Mouse (Mus musculus): ENCODE results near the gene Dnase1. TPM values are rescaled to one million over a fixed set of nuclear protein-coding genes. Genes with fewer than 3 reads are reported as not detected.

The Dnase1 gene
- polyA plus RNA-seq, 1 experiment from 2014 or later, result 4.2 TPM

Small RNA genes lying within 50 kb of the gene (microRNA-seq; reads per million reads assigned to microRNA genes)
- not detected for gene Gm23413

Other genes with a start within 250 kb of the Dnase1 start
- gene Olfr15, start 206.1 kb upstream of the Dnase1 start, polyA plus RNA-seq (2015; fragmentation: Nextera tagmentation; extraction: Ambion mirVana), result not detected in 2 replicates
- gene Zfp174, start 189.7 kb upstream of the Dnase1 start, polyA plus RNA-seq (2015; fragmentation: Nextera tagmentation; extraction: Ambion mirVana), result 1.9 TPM in 2 replicates
- gene Naa60, start 164.6 kb upstream of the Dnase1 start, polyA plus RNA-seq (2015; fragmentation: Nextera tagmentation; extraction: Ambion mirVana), result 54.2 and 56.0 TPM in 2 replicates
- 6.2 and 6.8 TPM in 2 replicates for gene Zfp597, start 152.4 kb upstream of the Dnase1 start, polyA plus RNA-seq (2015; fragmentation: Nextera tagmentation; extraction: Ambion mirVana)
- 2.7 and 3.4 TPM in 2 replicates for gene Gm20695, start 152.3 kb upstream of the Dnase1 start, polyA plus RNA-seq (2015; fragmentation: Nextera tagmentation; extraction: Ambion mirVana)
- gene 1700037C18Rik, start 128.3 kb upstream of the Dnase1 start, polyA plus RNA-seq (2015; fragmentation: Nextera tagmentation; extraction: Ambion mirVana), result 6.1 and 7.7 TPM in 2 replicates
- 26.7 and 33.4 TPM in 2 replicates for gene Cluap1, start 128.1 kb upstream of the Dnase1 start, polyA plus RNA-seq (2015; fragmentation: Nextera tagmentation; extraction: Ambion mirVana)
- gene Nlrc3, start 60.3 kb upstream of the Dnase1 start, polyA plus RNA-seq (2015; fragmentation: Nextera tagmentation; extraction: Ambion mirVana), result 1.00 and 1.2 TPM in 2 replicates
- 16.6 TPM in 2 replicates for gene Slx4, start 33.2 kb upstream of the Dnase1 start, polyA plus RNA-seq (2015; fragmentation: Nextera tagmentation; extraction: Ambion mirVana)
- 75.7 and 86.1 TPM in 2 replicates for gene Trap1, start 40.9 kb downstream of the Dnase1 start, polyA plus RNA-seq (2015; fragmentation: Nextera tagmentation; extraction: Ambion mirVana)
- gene Crebbp, start 177.1 kb downstream of the Dnase1 start, polyA plus RNA-seq (2015; fragmentation: Nextera tagmentation; extraction: Ambion mirVana), result 31.3 and 35.9 TPM in 2 replicates